Mouse (Mus musculus) heart, embryonic 14.5 days (tissue): ENCODE measurements at regions not wholly inside any gene's neighbourhood (a gene's known extent, or its start where the extent isn't known, plus 50 kb on each side); places are given as distances from the start of the nearest gene placed in this dataset.

Source experiments
- ATAC-seq: fragments of 200-750 bp; cut with Nextera tagmentation; 2 replicates; pipeline ENCODE4 v1.8.0; 2017; ENCODE audit warnings: low read depth, moderate TSS enrichment; ENCODE audit not compliant: insufficient number of reproducible peaks, insufficient read depth, low FRiP score
- H3K27ac ChIP-seq, 2 experiments: fragments of 200-500 bp in 1 of 2; fragments of 300-500 bp in 1 of 2; sonication (generic) in 1 of 2; replicated peaks in 1 of 2; 2 replicates each; pipeline ENCODE4 v1.5.1; 2012 to 2014; ENCODE audit warnings: low read depth in 2 of 2, low read length in 2 of 2, control low read depth in 1 of 2, mild to moderate bottlenecking in 1 of 2, mixed read lengths in 1 of 2; ENCODE audit not compliant: control insufficient read depth in 1 of 2, insufficient read depth in 1 of 2
- H3K27me3 ChIP-seq: fragments of 300-500 bp; sonication (generic); 2 replicates; pipeline ENCODE4 v1.6.1; 2014; ENCODE audit warnings: mild to moderate bottlenecking, low read length, control low read depth; ENCODE audit not compliant: control insufficient read depth, insufficient read depth
- H3K36me3 ChIP-seq: fragments of 300-500 bp; sonication (generic); 2 replicates; pipeline ENCODE4 v1.6.1; 2014; ENCODE audit warnings: mild to moderate bottlenecking, control low read depth, low read length, mixed read lengths; ENCODE audit not compliant: control insufficient read depth, insufficient read depth
- H3K4me1 ChIP-seq, 2 experiments: fragments of 200-500 bp in 1 of 2; fragments of 300-500 bp in 1 of 2; sonication (generic) in 1 of 2; 2 replicates each; pipeline ENCODE4 v1.6.1; 2012 to 2014; ENCODE audit warnings: low read length in 2 of 2, control low read depth in 1 of 2, mixed read lengths in 1 of 2; ENCODE audit not compliant: control insufficient read depth in 2 of 2, insufficient read depth in 2 of 2
- H3K4me2 ChIP-seq: fragments of 300-500 bp; sonication (generic); 2 replicates; pipeline ENCODE4 v1.6.1; 2014; ENCODE audit warnings: mild to moderate bottlenecking, low read length
- H3K4me3 ChIP-seq, 2 experiments: fragments of 200-500 bp in 1 of 2; fragments of 300-500 bp in 1 of 2; sonication (generic) in 1 of 2; 2 replicates each; pipeline ENCODE4 v1.5.1; 2012 to 2014; ENCODE audit warnings: low read length in 2 of 2, mild to moderate bottlenecking in 2 of 2, control low read depth in 1 of 2, low read depth in 1 of 2, moderate library complexity in 1 of 2; ENCODE audit not compliant: control insufficient read depth in 1 of 2, insufficient read depth in 1 of 2
- H3K9ac ChIP-seq: fragments of 300-500 bp; sonication (generic); 2 replicates; pipeline ENCODE4 v1.6.1; 2014; ENCODE audit warnings: mild to moderate bottlenecking, low read length
- H3K9me3 ChIP-seq: fragments of 300-500 bp; sonication (generic); 2 replicates; pipeline ENCODE4 v1.6.1; 2016; ENCODE audit warnings: low read length, control low read depth; ENCODE audit not compliant: control insufficient read depth
- WGBS: fragments of 180-500 bp; shearing (Covaris S2); extraction: QIAGEN DNeasy Blood & Tissue Kit; methylation state at CpG from one replicate; pipeline ENCODE4 v1.1.7; 2014; 5-methylcytosine and 5-hydroxymethylcytosine counted together

- Histone ChIP-seq H3K27me3 (no peaks in the 10 kb centered on the region), H3K4me1 (peaks cover 0 to 3% of the 10 kb centered on the region in 2 experiments; a peak in 1 of 4 replicates), H3K27ac (no peak overlapping the region), H3K4me2 (peak overlapping the region; percentile 55), H3K9ac (no peak overlapping the region), H3K4me3 (peak overlapping the region in 1 of 2 experiments; percentile 6; a peak in 1 of 4 replicates), H3K9me3 (no peaks in the 10 kb centered on the region), H3K36me3 (no peaks in the 10 kb centered on the region)
- peak; percentile 59; the same call in 1 of the 2 replicates for ATAC-seq
- 19% methylated on average over 9 of the region's 9 CpGs for WGBS
These were observed 885.1 kb upstream of the Pou3f3 start for GRCm38 (mm10) chr1:41810318-41810964.

- H3K9me3 ChIP-seq = no peaks in the 10 kb centered on the region
- peaks cover 0 to 3% of the 10 kb centered on the region in 2 experiments; a peak in 1 of 4 replicates for H3K4me1 ChIP-seq
- H3K27me3 ChIP-seq = no peaks in the 10 kb centered on the region
- ATAC-seq = no peak
- no peak overlapping the region for H3K9ac ChIP-seq
- no peak overlapping the region for H3K27ac ChIP-seq
- WGBS = 91% methylated on average over 3 of the region's 3 CpGs
- H3K36me3 ChIP-seq = no peaks in the 10 kb centered on the region
- H3K4me3 ChIP-seq = no peak overlapping the region
- 0 out of 2 replicates have a peak overlapping the region, but pooled peaks have one; percentile 55 for H3K4me2 ChIP-seq
These were observed 884.4 kb upstream of the Pou3f3 start for GRCm38 (mm10) chr1:41811130-41811529.

- no peak overlapping the region for H3K9ac ChIP-seq
- no peak for ATAC-seq
- no peak overlapping the region for H3K27ac ChIP-seq
- H3K4me2 ChIP-seq = no peak overlapping the region
- H3K9me3 ChIP-seq = no peaks in the 10 kb centered on the region
- H3K36me3 ChIP-seq = no peaks in the 10 kb centered on the region
- H3K4me1 ChIP-seq = peaks cover 0 to 3% of the 10 kb centered on the region in 2 experiments; a peak in 1 of 4 replicates
- 81% methylated on average over 7 of the region's 7 CpGs for WGBS
- H3K4me3 ChIP-seq = no peak overlapping the region
- H3K27me3 ChIP-seq = no peaks in the 10 kb centered on the region
These were observed 883.5 kb upstream of the Pou3f3 start for GRCm38 (mm10) chr1:41812071-41812470.

- Histone ChIP-seq H3K36me3 (no peaks in the 10 kb centered on the region), H3K4me2 (no peak overlapping the region), H3K9ac (no peak overlapping the region), H3K4me1 (no peaks in the 10 kb centered on the region), H3K27me3 (no peaks in the 10 kb centered on the region), H3K9me3 (no peaks in the 10 kb centered on the region), H3K4me3 (no peak overlapping the region), H3K27ac (no peak overlapping the region)
- no peak for ATAC-seq
- 74% methylated on average over 10 of the region's 10 CpGs for WGBS
These were observed 881.2 kb upstream of the Pou3f3 start for GRCm38 (mm10) chr1:41814032-41815005.

GRCm38 (mm10) chr1:41815021-41815420, 880.5 kb upstream of the Pou3f3 start:
- ATAC-seq = no peak
- Histone ChIP-seq H3K4me3 (no peak overlapping the region), H3K9ac (no peak overlapping the region), H3K4me2 (no peak overlapping the region), H3K27ac (no peak overlapping the region), H3K36me3 (no peaks in the 10 kb centered on the region), H3K4me1 (no peaks in the 10 kb centered on the region), H3K9me3 (no peaks in the 10 kb centered on the region), H3K27me3 (no peaks in the 10 kb centered on the region)
- WGBS = 74% methylated on average over 4 of the region's 4 CpGs

- H3K4me1 ChIP-seq = no peaks in the 10 kb centered on the region
- no peak for ATAC-seq
- no peaks in the 10 kb centered on the region for H3K9me3 ChIP-seq
- H3K9ac ChIP-seq = no peak overlapping the region
- 86% methylated on average over 5 of the region's 5 CpGs for WGBS
- no peak overlapping the region for H3K27ac ChIP-seq
- H3K4me2 ChIP-seq = no peak overlapping the region
- H3K27me3 ChIP-seq = no peaks in the 10 kb centered on the region
- H3K4me3 ChIP-seq = no peak overlapping the region
- no peaks in the 10 kb centered on the region for H3K36me3 ChIP-seq
These were observed 872.8 kb upstream of the Pou3f3 start for GRCm38 (mm10) chr1:41822742-41823141.

- H3K9ac ChIP-seq = no peak overlapping the region
- H3K4me1 ChIP-seq = no peaks in the 10 kb centered on the region
- no peaks in the 10 kb centered on the region for H3K36me3 ChIP-seq
- ATAC-seq = no peak
- no peak overlapping the region for H3K4me3 ChIP-seq
- H3K27me3 ChIP-seq = no peaks in the 10 kb centered on the region
- no peak overlapping the region for H3K27ac ChIP-seq
- 66% methylated on average over 4 of the region's 4 CpGs for WGBS
- H3K4me2 ChIP-seq = no peak overlapping the region
- no peaks in the 10 kb centered on the region for H3K9me3 ChIP-seq
These were observed 870.3 kb upstream of the Pou3f3 start for GRCm38 (mm10) chr1:41825223-41825622.
